Mouse (Mus musculus) heart, adult 2 months (tissue): ENCODE measurements at regions not wholly inside any gene's neighbourhood (a gene's known extent, or its start where the extent isn't known, plus 50 kb on each side); places are given as distances from the start of the nearest gene placed in this dataset.

Experiments
- CTCF ChIP-seq: fragments of 200-600 bp; IDR thresholded peaks from 2 replicates; pipeline ENCODE4 v1.8.1; 2022; ENCODE audit warnings: antibody characterized with exemption, mild to moderate bottlenecking, moderate library complexity
- EP300 ChIP-seq: fragments of 200-500 bp; IDR thresholded peaks from 2 replicates; pipeline ENCODE4 v1.6.1; 2011; ENCODE audit warnings: low read depth, low read length, control low read depth; ENCODE audit not compliant: insufficient read depth

DNA sequence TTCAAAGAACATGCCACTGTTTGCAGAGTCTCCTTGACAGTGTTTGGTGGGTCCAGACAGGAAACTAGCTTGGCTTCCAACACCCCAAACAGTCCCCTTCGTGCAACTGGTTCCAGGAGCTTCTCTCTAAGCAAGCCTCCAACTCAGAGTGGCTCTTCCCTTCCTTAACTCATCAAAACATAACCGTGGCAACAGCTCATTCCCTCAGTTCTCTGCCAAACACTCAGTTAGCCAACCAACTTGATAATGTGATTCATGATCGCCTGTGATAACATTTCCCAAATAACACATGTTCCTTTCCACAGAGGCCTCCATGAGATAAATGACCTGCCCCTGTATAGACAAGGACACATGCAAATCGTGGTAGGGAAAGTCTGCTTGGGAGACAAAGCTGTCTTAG is 95.9 kb upstream of the Cacna2d3 start:
- TF ChIP-seq CTCF, result no peak
- TF ChIP-seq EP300, result no peak
